Mouse (Mus musculus) kidney, adult 8-10 months (tissue): ENCODE results near the gene Map4k4.

ENCODE experiments used
- DNase-seq, 2 experiments: peaks; one replicate each; pipeline ENCODE4 v3.0.0; 2022

Gene Map4k4

DNA sequence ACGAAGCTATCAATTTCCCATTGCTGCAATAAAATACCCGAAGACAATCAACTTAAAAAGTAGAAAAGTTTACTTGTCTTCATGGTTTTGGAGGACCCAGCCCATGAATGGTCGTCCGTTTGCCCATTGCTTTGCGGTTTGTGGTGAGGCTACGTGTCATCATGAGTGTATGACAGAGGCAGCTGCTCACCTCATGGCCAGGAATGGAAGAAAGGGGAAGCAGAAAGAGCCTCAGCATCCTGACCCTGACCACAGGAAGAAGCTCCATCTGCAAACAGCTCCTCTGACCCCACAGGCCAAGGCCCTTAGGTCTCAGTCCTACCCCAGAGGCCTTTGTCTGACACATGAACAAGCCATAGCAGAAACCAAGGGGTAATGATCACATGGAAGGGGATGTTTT is 150.4 kb downstream of the Map4k4 start:
- DNase-seq = no peak

DNA sequence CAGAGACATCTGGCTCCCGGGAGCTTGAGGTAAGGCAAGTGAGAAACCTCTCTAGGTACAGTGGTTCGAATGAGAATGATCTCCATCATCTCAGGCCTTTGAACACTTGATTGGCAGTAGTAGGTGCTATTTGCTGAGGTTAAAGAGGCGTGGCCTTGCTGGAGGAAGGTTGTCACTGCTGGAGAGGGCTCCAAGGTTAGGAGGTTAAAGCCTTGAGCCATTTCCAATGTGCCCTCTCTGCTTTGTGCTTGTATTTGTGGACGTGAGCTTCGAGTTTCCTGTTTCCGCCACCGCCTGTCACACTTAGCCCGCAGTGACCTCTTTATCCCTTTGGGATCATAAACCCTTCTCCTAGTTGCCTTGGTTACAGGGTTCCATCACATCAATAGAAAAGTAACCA is 151.4 kb downstream of the Map4k4 start:
- DNase-seq = no peak

DNA sequence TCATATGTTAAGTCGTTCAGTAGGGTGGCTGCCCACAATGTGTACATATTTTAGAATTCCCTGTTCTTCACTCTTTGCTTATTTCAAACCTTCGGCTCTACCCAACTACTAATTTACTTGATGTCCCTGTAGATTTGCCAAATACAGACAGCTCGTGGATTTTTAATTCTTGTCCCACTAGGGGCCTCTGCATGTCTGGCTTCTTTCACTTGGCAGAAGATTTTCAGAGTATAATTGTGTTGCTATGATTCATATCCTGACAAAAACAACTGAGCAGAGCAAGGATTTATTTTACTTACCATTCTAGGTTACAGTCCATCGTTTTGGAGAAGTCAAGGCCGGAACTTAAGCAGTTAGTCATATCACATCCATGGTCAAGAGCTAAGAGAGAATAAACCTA is 152.4 kb downstream of the Map4k4 start:
- DNase-seq = no peak

DNA sequence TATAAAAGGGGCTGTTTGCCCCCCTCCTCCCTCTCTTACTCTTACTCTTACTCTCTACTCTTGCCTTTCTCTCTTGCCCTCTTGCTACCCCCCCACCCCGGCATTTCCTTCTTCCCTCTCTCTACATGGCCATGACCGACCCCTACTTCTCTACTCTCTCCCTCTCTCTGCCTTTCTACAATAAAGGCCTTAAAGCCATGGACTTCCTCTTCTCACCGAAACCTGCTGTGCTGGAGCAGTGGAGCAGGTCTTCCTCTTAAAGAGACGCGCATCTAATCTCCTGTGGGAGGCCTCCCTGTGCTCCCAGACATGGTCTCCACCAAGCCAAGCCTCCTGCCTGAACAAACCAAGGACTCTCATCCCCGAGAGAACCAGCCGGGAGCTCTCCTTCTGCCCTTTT is 154.3 kb downstream of the Map4k4 start:
- DNase-seq = no peak

DNA sequence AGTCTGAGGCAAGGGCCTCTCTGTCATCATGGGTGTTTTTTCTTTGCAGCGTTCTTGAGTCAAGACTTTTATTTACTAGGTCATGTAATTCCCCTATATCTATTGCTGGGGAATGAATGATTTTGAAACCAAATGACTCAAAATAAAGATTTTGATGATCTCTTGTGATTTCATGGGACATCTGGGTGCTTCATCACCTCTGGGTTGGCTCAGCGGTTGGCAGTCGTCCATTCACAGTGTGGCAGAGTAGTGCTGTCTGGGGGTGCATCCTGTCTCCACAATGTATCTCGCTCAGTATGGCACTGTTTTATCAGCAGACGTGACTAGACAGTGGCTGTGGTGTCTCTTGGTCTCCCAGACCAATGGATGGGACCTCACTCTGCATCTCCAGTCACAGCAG is 155.2 kb downstream of the Map4k4 start:
- DNase-seq = no peak

DNA sequence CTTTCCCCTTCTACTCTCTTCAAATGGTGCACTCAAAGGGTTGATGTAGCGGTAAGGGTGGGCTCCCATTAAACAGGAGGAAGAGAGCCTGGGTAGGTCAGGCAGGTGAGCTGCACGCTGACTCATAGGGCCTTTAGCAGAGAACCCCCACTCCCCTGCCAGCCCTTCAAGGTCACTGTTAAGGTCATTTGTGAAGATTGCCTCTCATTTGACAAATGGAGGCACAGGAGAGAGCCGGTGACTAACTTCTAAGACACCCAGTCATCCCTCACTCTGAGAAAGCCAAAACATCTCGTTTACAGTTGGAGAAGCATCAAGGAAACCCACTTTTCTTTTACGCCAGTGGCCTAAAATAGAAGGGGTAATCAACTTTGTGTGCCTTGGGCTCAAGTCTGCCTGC is 156.6 kb downstream of the Map4k4 start:
- no peak for DNase-seq

DNA sequence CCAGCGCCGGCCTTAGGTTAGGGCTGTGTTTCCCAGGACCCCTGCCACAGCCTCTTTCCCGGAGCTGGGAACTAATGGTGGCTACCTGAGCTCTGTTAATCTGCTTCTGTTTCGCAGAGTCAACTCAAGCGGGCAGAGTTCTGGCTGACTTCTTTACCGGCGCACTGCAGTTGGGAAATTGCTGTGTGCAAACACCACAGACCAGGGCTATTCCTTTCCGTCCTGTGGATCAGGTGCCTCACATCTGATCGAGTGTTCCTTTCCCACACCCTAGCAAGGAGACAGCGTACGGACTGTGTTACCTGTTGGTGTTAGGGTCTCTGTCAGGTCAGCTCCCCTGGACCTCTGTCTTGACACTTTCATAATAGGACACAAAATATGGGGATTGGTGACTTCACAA is 157.3 kb downstream of the Map4k4 start:
- no peak for DNase-seq

DNA sequence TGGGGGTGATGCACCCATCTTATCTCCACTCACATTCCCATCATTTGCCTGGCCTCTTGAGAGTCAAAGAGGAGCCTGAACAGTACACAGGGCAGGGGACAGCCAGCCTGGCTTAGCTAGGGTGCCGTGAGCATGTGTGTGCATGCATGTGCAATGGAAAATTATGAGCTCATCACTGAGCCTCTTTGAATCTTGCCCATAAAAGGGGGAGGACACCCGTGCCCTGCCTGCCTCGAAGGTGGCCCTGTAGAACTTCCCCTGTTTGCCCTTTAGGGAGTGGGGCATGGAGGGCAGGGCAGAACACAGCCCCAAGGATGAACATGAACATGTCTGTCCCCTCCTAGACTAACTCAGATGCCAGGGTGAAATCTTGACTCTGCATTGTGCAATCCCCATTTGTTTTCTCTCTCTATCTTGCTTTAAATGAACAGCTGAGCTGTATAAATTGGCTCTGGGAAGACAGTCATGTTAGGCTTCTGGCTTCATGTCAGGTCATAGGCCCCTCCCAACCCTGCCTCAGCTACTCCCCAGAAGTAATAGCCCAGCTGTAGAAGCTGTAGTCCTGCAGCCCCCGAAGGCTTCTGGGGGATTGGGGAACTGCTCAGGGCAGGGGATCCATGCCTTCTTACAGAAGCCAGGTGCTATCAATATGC is 158.5 kb downstream of the Map4k4 start:
- no peak for DNase-seq

DNA sequence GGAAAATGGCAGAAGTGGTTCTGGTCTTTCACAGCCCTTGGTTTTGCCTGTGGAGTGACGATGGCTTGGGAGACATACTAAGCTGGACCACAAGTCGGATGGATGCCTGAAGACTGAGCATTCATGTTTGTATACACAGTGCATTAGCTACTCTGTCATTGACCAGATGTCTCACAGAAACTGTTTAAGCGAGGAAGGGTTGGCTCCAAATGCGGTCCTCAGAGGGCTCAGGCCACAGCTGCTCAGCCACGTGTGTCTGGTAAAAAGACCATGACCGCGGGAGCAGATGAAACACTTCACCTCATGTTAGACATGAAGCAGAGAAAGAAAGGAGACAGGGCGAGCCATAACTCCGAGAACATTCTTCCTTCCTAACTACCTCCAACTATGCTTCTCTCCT is 160.6 kb downstream of the Map4k4 start:
- no peak for DNase-seq

DNA sequence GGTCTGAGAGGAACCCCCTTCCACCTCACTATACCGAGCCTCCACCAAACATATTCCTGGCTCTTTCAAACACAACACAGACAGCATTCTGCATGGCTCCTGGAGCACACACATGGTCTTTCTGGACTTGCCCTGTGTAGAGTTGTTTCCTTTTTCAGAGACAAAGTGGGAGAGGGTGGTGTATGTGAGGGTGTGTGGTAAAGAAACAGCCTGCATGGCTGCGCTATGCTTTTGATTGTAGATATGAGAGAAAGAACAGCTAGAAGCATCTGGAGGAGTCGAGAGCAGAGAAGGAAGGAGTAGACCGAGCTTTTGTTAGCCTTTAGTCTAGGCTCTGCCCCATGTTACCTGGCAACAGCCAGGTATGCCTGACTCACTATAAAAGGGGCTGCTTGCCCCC is 162.7 kb downstream of the Map4k4 start:
- no peak for DNase-seq

DNA sequence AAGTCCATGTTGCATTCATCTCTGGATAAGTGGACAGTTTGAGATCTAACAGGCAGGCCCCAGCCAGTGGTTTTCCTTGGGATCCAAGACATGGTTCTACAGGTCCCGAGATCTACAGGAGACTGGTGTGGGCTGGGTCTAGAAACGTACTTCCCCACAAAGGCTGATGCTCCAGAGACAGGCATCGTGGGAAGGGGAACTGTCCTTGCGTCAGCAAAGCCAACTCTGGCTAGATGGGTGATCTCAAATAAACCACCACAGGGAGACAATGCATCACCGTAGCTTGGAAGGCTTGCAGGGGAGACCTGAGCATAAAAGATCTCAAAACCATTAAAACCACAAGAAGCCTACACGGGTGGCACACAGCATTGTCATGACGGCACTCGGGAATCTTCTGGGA is 163.8 kb downstream of the Map4k4 start:
- no peak for DNase-seq

DNA sequence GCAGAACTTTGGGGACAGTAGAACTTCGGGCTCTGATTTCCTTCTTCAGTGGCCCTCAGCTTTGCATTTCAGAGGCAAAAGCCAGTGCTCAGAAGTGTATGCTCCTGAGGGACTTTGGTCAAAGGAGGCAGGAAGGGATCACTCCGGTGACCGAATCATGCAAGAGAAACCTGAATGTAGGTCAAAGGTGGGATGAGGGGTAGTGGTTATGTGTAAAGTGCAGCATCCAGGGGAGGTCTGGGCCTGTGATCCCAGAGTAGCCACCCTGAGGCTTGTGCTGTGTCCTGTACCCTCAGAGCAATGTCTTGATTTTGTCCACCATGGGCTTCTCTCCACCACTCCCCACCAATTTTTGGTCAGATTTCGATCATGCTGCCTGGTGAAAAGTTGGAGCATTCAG is 171.8 kb downstream of the Map4k4 start:
- no peak for DNase-seq

DNA sequence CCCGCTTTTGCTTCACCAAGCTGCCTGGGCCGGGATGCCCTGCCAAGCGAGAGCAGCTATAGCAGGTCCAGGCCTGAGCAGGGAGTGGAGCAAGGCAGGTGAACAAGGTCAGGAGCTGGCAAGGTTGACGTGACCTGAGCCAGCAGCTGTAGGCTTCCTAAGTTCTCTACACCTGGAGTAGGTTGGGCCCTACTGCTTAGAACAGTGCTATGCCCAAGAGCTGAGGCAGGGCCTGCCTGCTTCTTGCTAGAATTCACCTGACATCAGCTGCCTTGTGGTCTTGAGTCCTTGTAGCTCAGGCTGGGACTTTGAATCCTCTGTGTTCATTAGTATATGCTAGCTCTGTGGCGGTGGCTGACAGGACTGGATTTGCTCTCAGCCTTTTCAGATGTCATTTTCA is 173.1 kb downstream of the Map4k4 start, which contains the start of gene Il1r2:
Gene Il1r2 (plus strand): TSS at position 301 of the 400 bp plus-strand sequence.
- DNase-seq = no peak
